Mouse (Mus musculus) bone marrow macrophage, adult 2 months (primary cell): ENCODE measurements at regions not wholly inside any gene's neighbourhood (a gene's known extent, or its start where the extent isn't known, plus 50 kb on each side); places are given as distances from the start of the nearest gene placed in this dataset.
"Not testable (repeated sequence)": the region's sequence is repeated elsewhere in the genome, so short reads cannot be mapped to it uniquely, and the experiment has no call there.

Experiments used
- H3K27ac ChIP-seq: 2 replicates; pipeline ENCODE4 v1.5.1; 2012; ENCODE audit warnings: low read depth, low read length; ENCODE audit not compliant: insufficient read depth
- H3K4me1 ChIP-seq: 2 replicates; pipeline ENCODE4 v1.6.1; 2012; ENCODE audit warnings: low read length; ENCODE audit not compliant: control insufficient read depth, insufficient read depth
- H3K4me3 ChIP-seq: 2 replicates; pipeline ENCODE4 v1.5.1; 2012; ENCODE audit warnings: mild to moderate bottlenecking, low read length, moderate library complexity; ENCODE audit not compliant: insufficient read depth
- CTCF ChIP-seq: IDR thresholded peaks from 2 replicates; pipeline ENCODE4 v1.5.1; 2012; ENCODE audit warnings: low read depth, mild to moderate bottlenecking, low read length, moderate library complexity
- POLR2A ChIP-seq: IDR thresholded peaks from 2 replicates; pipeline ENCODE4 v1.6.1; 2012; ENCODE audit warnings: mild to moderate bottlenecking, low read depth, low read length, borderline replicate concordance

DNA sequence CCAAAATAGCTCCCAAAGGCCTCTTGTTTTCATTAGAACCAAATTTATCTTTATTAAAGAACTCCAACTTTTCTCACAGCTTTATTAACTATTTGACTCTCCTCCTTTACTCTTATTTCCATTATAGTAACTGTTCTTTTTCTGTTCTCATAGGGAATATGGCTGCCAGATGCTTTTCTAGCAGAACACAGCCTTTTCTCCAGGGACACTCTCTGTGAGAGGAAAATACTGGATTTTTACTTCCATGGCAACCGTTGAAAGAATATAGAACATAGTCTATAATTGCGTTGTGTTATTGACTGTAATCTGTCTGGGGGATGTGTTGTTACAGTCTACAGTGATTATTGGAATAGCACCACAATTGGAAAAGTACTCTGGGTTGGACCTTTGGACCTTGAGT is 87.1 kb upstream of the Gm5148 start:
- no peak overlapping the region for H3K4me3 ChIP-seq
- no peak overlapping the region for H3K27ac ChIP-seq
- H3K4me1 ChIP-seq: 0 out of 2 replicates have a peak, but pooled peaks cover 2% of the 10 kb centered on the region
- TF ChIP-seq POLR2A: no peak
- no peak for TF ChIP-seq CTCF

DNA sequence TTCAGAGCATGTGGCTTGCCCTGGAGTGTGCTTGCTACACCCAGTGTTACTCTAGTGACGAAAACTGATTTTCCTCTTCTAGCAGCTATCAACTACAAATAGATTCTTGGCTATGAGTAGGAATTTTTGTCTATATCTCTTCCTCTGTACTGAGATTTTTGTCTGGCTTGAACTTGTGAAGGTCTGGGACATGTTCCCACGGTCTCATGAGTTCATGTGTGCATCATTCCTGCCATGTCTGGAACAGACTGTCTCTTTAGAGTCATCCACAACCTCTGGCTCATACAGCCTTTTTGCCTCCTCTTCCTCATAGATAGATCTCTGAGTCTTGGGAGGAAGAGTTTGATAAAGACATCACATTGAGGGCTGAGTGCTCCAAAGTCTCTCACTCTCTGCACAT is 86.5 kb upstream of the Gm5148 start:
- Histone ChIP-seq H3K4me3 (no peak overlapping the region), H3K4me1 (peaks cover 3% of the 10 kb centered on the region), H3K27ac (no peak overlapping the region)
- TF ChIP-seq POLR2A (no peak), CTCF (no peak)

GRCm38 (mm10) chr3:37805805-37806148 is 81.5 kb upstream of the Gm5148 start:
- Histone ChIP-seq H3K4me1 (peaks cover 5% of the 10 kb centered on the region), H3K4me3 (no peak overlapping the region), H3K27ac (no peak overlapping the region)
- TF ChIP-seq CTCF: no peak
- TF ChIP-seq POLR2A: no peak

DNA sequence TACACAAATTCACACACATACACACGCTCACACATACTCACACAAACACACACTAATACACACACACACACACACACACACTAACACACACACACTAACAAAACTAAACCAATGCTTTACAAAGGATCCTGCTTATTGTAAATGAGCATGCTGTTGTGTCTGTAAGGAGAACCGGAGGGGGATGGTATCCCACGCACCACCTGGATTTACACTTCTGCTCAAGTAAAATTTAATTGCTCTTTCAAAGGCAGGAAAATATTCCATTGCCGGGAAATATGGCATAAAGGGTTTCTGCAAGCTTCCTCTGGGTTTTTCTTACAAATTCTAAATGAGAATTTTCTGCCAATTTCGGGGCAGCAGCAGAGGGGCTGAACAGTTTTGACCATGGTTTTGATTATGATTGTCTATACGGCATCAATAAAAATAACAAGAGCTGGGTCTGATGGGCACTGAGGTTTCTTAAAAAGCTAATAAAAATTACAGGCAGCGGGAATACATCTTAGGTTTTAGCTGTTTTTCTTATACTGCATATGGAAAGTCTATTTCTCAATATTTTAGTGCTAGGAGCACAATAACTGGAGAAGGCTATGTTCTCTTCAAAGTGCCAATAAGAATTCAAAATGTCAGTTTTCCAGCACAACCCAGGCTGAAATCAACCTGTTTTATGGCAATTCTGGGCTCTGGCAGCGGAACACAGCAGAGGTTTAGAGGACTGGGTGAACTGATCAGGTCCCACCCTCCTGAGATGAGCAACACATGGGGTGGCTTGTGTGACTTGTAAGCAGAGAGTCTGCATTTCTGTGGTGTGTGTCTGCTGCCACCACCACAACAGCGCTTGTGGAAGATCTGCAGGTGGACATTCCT is 80.9 kb upstream of the Gm5148 start:
- no peak overlapping the region for H3K27ac ChIP-seq
- H3K4me3 ChIP-seq: no peak overlapping the region
- H3K4me1 ChIP-seq: peaks cover 5% of the 10 kb centered on the region
- TF ChIP-seq POLR2A: no peak
- TF ChIP-seq CTCF: no peak

- H3K4me3 ChIP-seq: no peak overlapping the region
- no peak for TF ChIP-seq POLR2A
- no peak for TF ChIP-seq CTCF
- no peak overlapping the region for H3K27ac ChIP-seq
- peaks cover 5% of the 10 kb centered on the region for H3K4me1 ChIP-seq
These were observed 80.0 kb upstream of the Gm5148 start for GRCm38 (mm10) chr3:37804261-37804660.

GRCm38 (mm10) chr3:37803781-37804180 is 79.5 kb upstream of the Gm5148 start:
- not testable (repeated sequence) for H3K4me3 ChIP-seq, H3K4me1 ChIP-seq, H3K27ac ChIP-seq

DNA sequence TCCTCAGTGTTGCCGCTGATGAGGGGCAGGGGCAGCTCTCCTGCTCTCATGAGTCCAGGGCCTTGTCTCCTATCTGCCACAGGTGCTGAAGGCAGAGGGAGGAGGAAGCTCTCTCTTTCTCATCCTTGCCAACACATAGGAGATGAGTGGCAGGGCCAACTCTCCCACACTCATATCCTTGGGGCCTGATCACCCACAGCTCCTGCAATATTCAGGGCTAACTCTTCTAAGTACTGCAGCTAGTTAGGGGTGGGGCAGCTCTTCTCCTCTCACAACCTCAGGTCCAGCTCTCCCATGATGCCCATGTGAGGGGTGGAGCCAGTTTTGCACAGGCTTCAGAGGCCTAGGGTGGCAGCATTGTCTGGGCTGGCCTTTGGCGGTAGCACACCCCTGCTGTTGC is 77.3 kb upstream of the Gm5148 start:
- no peak overlapping the region for H3K4me3 ChIP-seq
- H3K4me1 ChIP-seq: peaks cover 5% of the 10 kb centered on the region
- TF ChIP-seq POLR2A: no peak
- no peak for TF ChIP-seq CTCF
- H3K27ac ChIP-seq: no peak overlapping the region

- H3K27ac ChIP-seq: no peak overlapping the region
- TF ChIP-seq CTCF (no peak), POLR2A (no peak)
- H3K4me1 ChIP-seq: no peaks in the 10 kb centered on the region
- H3K4me3 ChIP-seq: no peak overlapping the region
These were observed 75.5 kb upstream of the Gm5148 start for GRCm38 (mm10) chr3:37799809-37800208.

- TF ChIP-seq POLR2A (no peak), CTCF (no peak)
- no peak overlapping the region for H3K27ac ChIP-seq
These were observed 65.4 kb upstream of the Gm5148 start for GRCm38 (mm10) chr3:37789711-37790110.

DNA sequence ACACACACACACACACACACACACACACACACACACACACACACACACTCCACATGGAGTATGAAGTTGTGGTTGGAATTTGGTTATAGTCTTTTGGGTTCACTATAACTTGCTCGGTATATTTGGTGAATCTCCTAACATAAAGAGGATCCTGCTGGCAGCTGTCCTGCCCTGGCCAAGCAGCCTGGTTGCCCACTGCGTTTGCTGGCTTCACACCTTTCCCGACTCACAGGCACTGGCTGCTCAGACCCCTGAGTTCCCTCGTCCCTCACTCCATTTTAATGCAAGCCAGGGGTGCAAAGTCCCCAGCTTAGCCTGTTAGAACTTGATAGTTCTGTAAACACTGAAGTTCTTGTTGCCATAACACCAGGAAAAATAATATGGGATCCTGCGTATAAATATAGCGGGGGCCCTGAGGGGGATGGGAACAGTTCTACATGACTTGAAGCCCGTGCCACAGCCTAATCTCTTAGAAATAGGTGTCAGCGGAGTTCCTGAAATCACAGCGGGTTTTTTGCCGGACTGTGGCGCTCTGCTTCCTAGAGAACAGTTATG is 64.9 kb upstream of the Gm5148 start:
- H3K4me3 ChIP-seq: no peak overlapping the region
- no peak for TF ChIP-seq CTCF
- TF ChIP-seq POLR2A: no peak
- H3K27ac ChIP-seq: no peak overlapping the region
- peaks cover 9% of the 10 kb centered on the region for H3K4me1 ChIP-seq

More at GRCm38 (mm10) chr3:37789711-37790110, 65.4 kb upstream of the Gm5148 start:
- Histone ChIP-seq H3K4me3 (no peak overlapping the region), H3K4me1 (peaks cover 9% of the 10 kb centered on the region)
